Mouse (Mus musculus): ENCODE data around the gene Vps51. TPM values are rescaled to one million over a fixed set of nuclear protein-coding genes. Genes with fewer than 3 reads are reported as not detected.

The Vps51 gene
- polyA plus RNA-seq, 1 experiment from 2014 or later: 57.8 TPM

- no peak for DNase-seq (ENCODE audit: low spot score)
- Histone ChIP-seq H3K4me2 (ENCODE audit: low read length) (peak overlapping the region; percentile 100), H3K9me3 (replicated peaks; ENCODE audit: low read length) (no peaks in the 10 kb centered on the region), H3K9ac (ENCODE audit: low read depth, low read length) (peak overlapping the region; percentile 86), H3K36me3 (ENCODE audit: insufficient read depth, low read length) (no peaks in the 10 kb centered on the region; the same call in 1 of the 2 replicates), H3K4me1 (replicated peaks; ENCODE audit: insufficient read depth, low read length) (peaks cover 20% of the 10 kb centered on the region), H3K4me3 (replicated peaks; ENCODE audit: low read depth, low read length) (peak overlapping the region; percentile 94), H3K27me3 (ENCODE audit: insufficient read depth, low read length) (no peaks in the 10 kb centered on the region), H3K27ac (peak overlapping the region; percentile 98)
- WGBS: 45% methylated on average over 5 of the region's 5 CpGs
- no peak for ATAC-seq (replicated peaks; ENCODE audit: low FRiP score, low read depth)
- no peak for TF ChIP-seq CTCF (IDR thresholded peaks at IDR 0.05; ENCODE audit: low read depth)
These were observed 14.6 kb downstream of the Vps51 start for GRCm38 (mm10) chr19:6062418-6062817.

DNA sequence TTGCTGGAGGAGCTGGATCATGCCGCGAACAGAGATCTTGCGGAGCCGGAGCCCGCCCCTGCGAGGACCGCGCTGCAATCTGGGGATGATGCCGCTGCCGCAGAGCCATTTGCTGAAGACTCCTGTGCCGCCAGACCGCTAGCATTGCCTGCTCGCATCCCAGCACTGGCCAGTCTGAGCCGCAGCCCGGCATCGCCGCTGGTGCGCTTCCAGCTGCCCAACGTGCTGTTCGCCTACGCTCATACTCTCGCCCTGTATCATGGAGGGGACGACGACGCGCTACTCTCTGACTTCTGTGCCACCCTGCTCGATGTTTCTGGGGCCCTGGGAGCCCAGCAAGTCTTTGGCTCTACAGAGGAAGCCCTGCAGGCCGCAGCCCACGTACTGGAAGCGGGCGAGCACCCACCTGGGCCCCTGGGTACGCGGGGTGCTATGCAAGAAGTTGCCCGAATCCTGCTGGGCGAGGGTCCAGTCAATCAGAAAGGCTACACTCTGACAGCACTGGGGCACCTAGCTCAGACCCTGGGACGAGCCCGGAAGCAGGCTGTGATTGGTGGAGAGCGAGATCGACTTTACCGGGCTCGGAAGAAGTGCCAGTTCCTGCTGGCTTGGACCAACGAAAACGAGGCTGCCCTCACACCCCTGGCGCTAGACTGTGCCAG is 15.3 kb downstream of the Vps51 start:
- Histone ChIP-seq H3K27me3 (ENCODE audit: insufficient read depth, low read length) (no peaks in the 10 kb centered on the region), H3K4me2 (ENCODE audit: low read length) (peak overlapping the region; percentile 100), H3K9ac (ENCODE audit: low read depth, low read length) (peak overlapping the region; percentile 86), H3K9me3 (replicated peaks; ENCODE audit: low read length) (no peaks in the 10 kb centered on the region), H3K36me3 (ENCODE audit: insufficient read depth, low read length) (no peaks in the 10 kb centered on the region; the same call in 1 of the 2 replicates), H3K4me3 (replicated peaks; ENCODE audit: low read depth, low read length) (peak overlapping the region; percentile 94), H3K27ac (peak overlapping the region; percentile 98), H3K4me1 (replicated peaks; ENCODE audit: insufficient read depth, low read length) (peaks cover 18% of the 10 kb centered on the region)
- DNase-seq (ENCODE audit: low spot score) (peak; percentile 58), ATAC-seq (replicated peaks; ENCODE audit: low FRiP score, low read depth) (peak; percentile 18; the same call in 1 of the 2 replicates)
- WGBS: under 1% methylated on average over 44 of the region's 44 CpGs
- TF ChIP-seq CTCF (IDR thresholded peaks at IDR 0.05; ENCODE audit: low read depth): no peak

- H3K4me3 ChIP-seq (replicated peaks; ENCODE audit: low read depth, low read length): peak within 1 kb of the TSS; percentile 94
- TF ChIP-seq CTCF (IDR thresholded peaks at IDR 0.05; ENCODE audit: low read depth): no peak
- peak; percentile 58 for ATAC-seq (replicated peaks; ENCODE audit: low FRiP score, low read depth)
- peak within 1 kb of the TSS; percentile 100 for H3K4me2 ChIP-seq (ENCODE audit: low read length)
- peaks cover 17% of the 10 kb centered on the region for H3K4me1 ChIP-seq (replicated peaks; ENCODE audit: insufficient read depth, low read length)
- under 1% methylated on average over 57 of the region's 58 CpGs for WGBS
- peak; percentile 98 for DNase-seq (ENCODE audit: low spot score)
- no peaks in the 10 kb centered on the region for H3K9me3 ChIP-seq (replicated peaks; ENCODE audit: low read length)
- peak within 1 kb of the TSS; percentile 86 for H3K9ac ChIP-seq (ENCODE audit: low read depth, low read length)
- no peaks in the 10 kb centered on the region; the same call in 1 of the 2 replicates for H3K36me3 ChIP-seq (ENCODE audit: insufficient read depth, low read length)
- no peaks in the 10 kb centered on the region for H3K27me3 ChIP-seq (ENCODE audit: insufficient read depth, low read length)
- peak within 1 kb of the TSS; percentile 98 for H3K27ac ChIP-seq
These were observed 16.0 kb downstream of the Vps51 start, which contains the start of gene Znhit2 for GRCm38 (mm10) chr19:6061021-6061533. Gene Znhit2 (plus strand): TSS chr19:6061192.

DNA sequence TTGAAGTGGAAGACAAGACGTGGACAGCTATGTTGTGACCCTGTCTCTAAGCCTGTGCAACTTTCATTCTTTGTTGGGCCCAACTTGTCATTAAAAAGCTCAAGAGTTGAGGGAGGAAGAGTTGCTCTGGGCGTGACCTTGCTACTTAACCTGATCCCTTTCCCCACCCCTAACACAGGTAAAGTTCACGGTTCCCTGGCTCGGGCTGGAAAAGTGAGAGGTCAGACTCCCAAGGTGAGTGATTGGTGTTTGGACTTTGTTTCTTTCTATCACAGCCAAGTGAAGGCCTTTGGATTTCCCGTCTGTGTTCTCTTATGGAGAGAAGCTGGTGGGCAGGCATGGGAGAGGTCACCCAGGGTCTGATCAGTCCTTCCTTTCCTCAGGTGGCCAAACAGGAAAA is 18.1 kb downstream of the Vps51 start:
- Histone ChIP-seq H3K27me3 (ENCODE audit: insufficient read depth, low read length) (no peaks in the 10 kb centered on the region), H3K4me1 (replicated peaks; ENCODE audit: insufficient read depth, low read length) (peaks cover 17% of the 10 kb centered on the region), H3K9me3 (replicated peaks; ENCODE audit: low read length) (no peaks in the 10 kb centered on the region), H3K9ac (ENCODE audit: low read depth, low read length) (peak overlapping the region; percentile 92; the same call in 1 of the 2 replicates), H3K4me3 (replicated peaks; ENCODE audit: low read depth, low read length) (peak overlapping the region; percentile 92), H3K36me3 (ENCODE audit: insufficient read depth, low read length) (peaks cover 13% of the 10 kb centered on the region), H3K27ac (peak overlapping the region; percentile 55), H3K4me2 (ENCODE audit: low read length) (peak overlapping the region; percentile 81)
- no peak for DNase-seq (ENCODE audit: low spot score)
- TF ChIP-seq CTCF (IDR thresholded peaks at IDR 0.05; ENCODE audit: low read depth): no peak
- no peak for ATAC-seq (replicated peaks; ENCODE audit: low FRiP score, low read depth)
- WGBS: 79% methylated on average over 5 of the region's 5 CpGs

DNA sequence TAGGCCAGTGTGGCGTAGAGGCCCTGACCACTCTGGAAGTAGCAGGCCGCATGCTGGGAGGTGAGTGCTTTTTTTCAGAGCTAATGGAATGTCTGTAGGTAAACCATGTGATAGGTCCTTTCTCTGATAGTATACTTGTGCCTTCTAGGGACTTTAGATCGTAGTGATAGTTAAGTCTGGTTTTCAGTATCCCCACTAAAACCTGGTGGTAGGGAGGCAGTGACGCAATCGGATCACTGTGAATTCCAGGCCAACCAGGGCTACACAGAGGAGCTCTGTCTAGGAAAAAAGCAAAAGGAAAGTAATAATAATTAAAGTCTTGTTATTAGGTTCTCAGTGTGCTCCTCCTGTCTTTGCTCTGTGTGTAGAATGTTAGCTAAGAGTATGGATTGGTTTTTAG is 18.5 kb downstream of the Vps51 start:
- DNase-seq (ENCODE audit: low spot score): no peak
- H3K36me3 ChIP-seq (ENCODE audit: insufficient read depth, low read length): peaks cover 17% of the 10 kb centered on the region
- TF ChIP-seq CTCF (IDR thresholded peaks at IDR 0.05; ENCODE audit: low read depth): no peak
- peak overlapping the region; percentile 55 for H3K27ac ChIP-seq
- peak overlapping the region; percentile 92 for H3K9ac ChIP-seq (ENCODE audit: low read depth, low read length)
- peaks cover 17% of the 10 kb centered on the region for H3K4me1 ChIP-seq (replicated peaks; ENCODE audit: insufficient read depth, low read length)
- H3K9me3 ChIP-seq (replicated peaks; ENCODE audit: low read length): no peaks in the 10 kb centered on the region
- H3K27me3 ChIP-seq (ENCODE audit: insufficient read depth, low read length): no peaks in the 10 kb centered on the region
- no peak for ATAC-seq (replicated peaks; ENCODE audit: low FRiP score, low read depth)
- WGBS: 37% methylated on average over 5 of the region's 5 CpGs
- peak overlapping the region; percentile 81 for H3K4me2 ChIP-seq (ENCODE audit: low read length)
- peak overlapping the region; percentile 92 for H3K4me3 ChIP-seq (replicated peaks; ENCODE audit: low read depth, low read length)

- peaks cover 15% of the 10 kb centered on the region for H3K4me1 ChIP-seq (replicated peaks; ENCODE audit: insufficient read depth, low read length)
- TF ChIP-seq CTCF (IDR thresholded peaks at IDR 0.05; ENCODE audit: low read depth): no peak; the same call in 1 of the 2 replicates
- H3K4me3 ChIP-seq (replicated peaks; ENCODE audit: low read depth, low read length): peak within 1 kb of the TSS; percentile 92
- WGBS: under 1% methylated on average over 63 of the region's 63 CpGs
- peak; percentile 98 for DNase-seq (ENCODE audit: low spot score)
- no peaks in the 10 kb centered on the region for H3K9me3 ChIP-seq (replicated peaks; ENCODE audit: low read length)
- H3K9ac ChIP-seq (ENCODE audit: low read depth, low read length): peak within 1 kb of the TSS; percentile 92
- peak; percentile 86 for ATAC-seq (replicated peaks; ENCODE audit: low FRiP score, low read depth)
- peak within 1 kb of the TSS; percentile 55 for H3K27ac ChIP-seq
- H3K36me3 ChIP-seq (ENCODE audit: insufficient read depth, low read length): peaks cover 26% of the 10 kb centered on the region
- no peaks in the 10 kb centered on the region for H3K27me3 ChIP-seq (ENCODE audit: insufficient read depth, low read length)
- H3K4me2 ChIP-seq (ENCODE audit: low read length): peak within 1 kb of the TSS; percentile 81
These were observed 19.5 kb downstream of the Vps51 start, which contains the start of the genes Mrpl49 and Fau for GRCm38 (mm10) chr19:6057313-6058096. Gene Mrpl49 (minus strand): TSS chr19:6057785. Gene Fau (plus strand): TSS chr19:6057844.

Measured in kidney, postnatal 0 days (tissue).